Mouse (Mus musculus) heart, embryonic 13.5 days (tissue): ENCODE data around the gene Mgll. TPM values are rescaled to one million over a fixed set of nuclear protein-coding genes. Genes with fewer than 3 reads are reported as not detected.

Experiments used
- ATAC-seq: fragments of 200-750 bp; cut with Nextera tagmentation; 2 replicates; pipeline ENCODE4 v1.8.0; 2017; ENCODE audit warnings: moderate TSS enrichment; ENCODE audit not compliant: insufficient number of reproducible peaks, low FRiP score, low TSS enrichment; ENCODE audit errors: extremely low read depth
- H3K27ac ChIP-seq: fragments of 300-500 bp; sonication (generic); replicated peaks from 2 replicates; pipeline ENCODE4 v1.5.1; 2015; ENCODE audit warnings: moderate library complexity, mild to moderate bottlenecking, inconsistent platforms
- H3K27me3 ChIP-seq: fragments of 300-500 bp; sonication (generic); replicated peaks from 2 replicates; pipeline ENCODE4 v1.6.1; 2015; ENCODE audit warnings: mild to moderate bottlenecking, inconsistent platforms
- H3K36me3 ChIP-seq: fragments of 300-500 bp; sonication (generic); 2 replicates; pipeline ENCODE4 v1.6.1; 2015; ENCODE audit warnings: mild to moderate bottlenecking, inconsistent platforms
- H3K4me1 ChIP-seq: fragments of 300-500 bp; sonication (generic); 2 replicates; pipeline ENCODE4 v1.6.1; 2015; ENCODE audit warnings: inconsistent platforms
- H3K4me2 ChIP-seq: fragments of 300-500 bp; sonication (generic); 2 replicates; pipeline ENCODE4 v1.6.1; 2015; ENCODE audit warnings: inconsistent platforms, mild to moderate bottlenecking, moderate library complexity
- H3K4me3 ChIP-seq: fragments of 300-500 bp; sonication (generic); 2 replicates; pipeline ENCODE4 v1.5.1; 2015; ENCODE audit warnings: moderate library complexity, mild to moderate bottlenecking, inconsistent platforms
- H3K9ac ChIP-seq: fragments of 300-500 bp; sonication (generic); 2 replicates; pipeline ENCODE4 v1.6.1; 2015; ENCODE audit warnings: inconsistent platforms, mild to moderate bottlenecking, moderate library complexity
- H3K9me3 ChIP-seq: fragments of 300-500 bp; sonication (generic); 2 replicates; pipeline ENCODE4 v1.6.1; 2016; ENCODE audit warnings: inconsistent platforms
- WGBS: fragments of 180-500 bp; shearing (Covaris S2); methylation state at CpG from one replicate; pipeline ENCODE4 v1.1.7; 2015; ENCODE audit warnings: mixed read lengths; 5-methylcytosine and 5-hydroxymethylcytosine counted together
- polyA plus RNA-seq: library from polyadenylated mRNA; unstranded; fragments of >200 nt; fragmentation: Nextera tagmentation; extraction: Ambion mirVana; gene quantifications from 2 replicates; pipeline ENCODE4 v1.2.1, GENCODE M21; 2015

Gene Mgll
- polyA plus RNA-seq, 1 experiment from 2014 or later, result 13.8 TPM

- no peak overlapping the region for H3K9ac ChIP-seq
- no peak overlapping the region for H3K27ac ChIP-seq
- H3K4me1 ChIP-seq, result peaks cover 25% of the 10 kb centered on the region
- no peaks in the 10 kb centered on the region for H3K9me3 ChIP-seq
- no peak overlapping the region for H3K4me2 ChIP-seq
- H3K4me3 ChIP-seq, result no peak overlapping the region
- 48% methylated on average over 3 of the region's 3 CpGs for WGBS
- peaks cover 6% of the 10 kb centered on the region; the same call in 1 of the 2 replicates for H3K27me3 ChIP-seq
- ATAC-seq, result no peak
- no peaks in the 10 kb centered on the region for H3K36me3 ChIP-seq
Measured at GRCm38 (mm10) chr6:88826088-88826487, 101.9 kb downstream of the Mgll start.

GRCm38 (mm10) chr6:88826545-88826944 is 102.3 kb downstream of the Mgll start:
- no peaks in the 10 kb centered on the region for H3K9me3 ChIP-seq
- no peak overlapping the region for H3K4me2 ChIP-seq
- peaks cover 25% of the 10 kb centered on the region for H3K4me1 ChIP-seq
- no peak overlapping the region for H3K9ac ChIP-seq
- peak; percentile 66 for ATAC-seq
- H3K27ac ChIP-seq, result no peak overlapping the region
- H3K27me3 ChIP-seq, result peaks cover 6% of the 10 kb centered on the region; the same call in 1 of the 2 replicates
- WGBS, result 33% methylated on average over 6 of the region's 6 CpGs
- no peak overlapping the region for H3K4me3 ChIP-seq
- H3K36me3 ChIP-seq, result no peaks in the 10 kb centered on the region

GRCm38 (mm10) chr6:88826965-88827364 is 102.8 kb downstream of the Mgll start:
- WGBS, result 44% methylated on average over 3 of the region's 3 CpGs

GRCm38 (mm10) chr6:88827395-88828205 is 103.4 kb downstream of the Mgll start:
- no peak overlapping the region for H3K27ac ChIP-seq

More at GRCm38 (mm10) chr6:88826965-88827364, 102.8 kb downstream of the Mgll start:
- Histone ChIP-seq H3K4me3 (no peak overlapping the region), H3K4me1 (peaks cover 22% of the 10 kb centered on the region), H3K27ac (no peak overlapping the region), H3K4me2 (no peak overlapping the region), H3K9me3 (no peaks in the 10 kb centered on the region), H3K36me3 (no peaks in the 10 kb centered on the region), H3K9ac (no peak overlapping the region), H3K27me3 (peaks cover 6% of the 10 kb centered on the region; the same call in 1 of the 2 replicates)
- ATAC-seq, result no peak

GRCm38 (mm10) chr6:88828206-88829009 is 104.2 kb downstream of the Mgll start:
- Histone ChIP-seq H3K4me2 (no peak overlapping the region), H3K36me3 (no peaks in the 10 kb centered on the region), H3K9me3 (no peaks in the 10 kb centered on the region), H3K27me3 (peaks cover 6% of the 10 kb centered on the region; the same call in 1 of the 2 replicates), H3K4me3 (no peak overlapping the region), H3K27ac (no peak overlapping the region), H3K4me1 (peaks cover 33% of the 10 kb centered on the region), H3K9ac (no peak overlapping the region)
- ATAC-seq, result no peak
- WGBS, result 64% methylated on average over 15 of the region's 15 CpGs

More at GRCm38 (mm10) chr6:88827395-88828205, 103.4 kb downstream of the Mgll start:
- H3K4me2 ChIP-seq, result no peak overlapping the region
- peaks cover 24% of the 10 kb centered on the region for H3K4me1 ChIP-seq
- H3K36me3 ChIP-seq, result no peaks in the 10 kb centered on the region
- no peak overlapping the region for H3K4me3 ChIP-seq
- H3K9me3 ChIP-seq, result no peaks in the 10 kb centered on the region
- no peak overlapping the region for H3K9ac ChIP-seq
- peaks cover 6% of the 10 kb centered on the region; the same call in 1 of the 2 replicates for H3K27me3 ChIP-seq
- 58% methylated on average over 13 of the region's 13 CpGs for WGBS
- no peak for ATAC-seq

GRCm38 (mm10) chr6:88829579-88829978 is 105.4 kb downstream of the Mgll start:
- H3K27ac ChIP-seq, result no peak overlapping the region
- no peaks in the 10 kb centered on the region for H3K9me3 ChIP-seq
- no peak overlapping the region for H3K4me2 ChIP-seq
- no peak for ATAC-seq
- H3K9ac ChIP-seq, result no peak overlapping the region
- WGBS, result 81% methylated on average over 4 of the region's 4 CpGs
- H3K4me3 ChIP-seq, result no peak overlapping the region
- H3K27me3 ChIP-seq, result peaks cover 6% of the 10 kb centered on the region; the same call in 1 of the 2 replicates
- H3K36me3 ChIP-seq, result no peaks in the 10 kb centered on the region
- peaks cover 44% of the 10 kb centered on the region for H3K4me1 ChIP-seq

- 83% methylated on average over 6 of the region's 6 CpGs for WGBS
- ATAC-seq, result no peak
Measured at GRCm38 (mm10) chr6:88830112-88830702, 106.0 kb downstream of the Mgll start.

GRCm38 (mm10) chr6:88831456-88831855 is 107.2 kb downstream of the Mgll start:
- no peak overlapping the region for H3K27ac ChIP-seq
- peaks cover 3% of the 10 kb centered on the region; the same call in 1 of the 2 replicates for H3K27me3 ChIP-seq
- peaks cover 39% of the 10 kb centered on the region for H3K4me1 ChIP-seq
- H3K4me2 ChIP-seq, result no peak overlapping the region
- no peaks in the 10 kb centered on the region for H3K9me3 ChIP-seq
- 27% methylated on average over 8 of the region's 8 CpGs for WGBS
- no peak overlapping the region for H3K4me3 ChIP-seq
- H3K9ac ChIP-seq, result no peak overlapping the region
- no peak for ATAC-seq
- peaks cover 19% of the 10 kb centered on the region for H3K36me3 ChIP-seq

More at GRCm38 (mm10) chr6:88830112-88830702, 106.0 kb downstream of the Mgll start:
- peaks cover 6% of the 10 kb centered on the region for H3K36me3 ChIP-seq
- no peaks in the 10 kb centered on the region for H3K9me3 ChIP-seq
- H3K27ac ChIP-seq, result no peak overlapping the region
- peaks cover 3% of the 10 kb centered on the region; the same call in 1 of the 2 replicates for H3K27me3 ChIP-seq
- peaks cover 45% of the 10 kb centered on the region for H3K4me1 ChIP-seq
- no peak overlapping the region for H3K4me3 ChIP-seq
- no peak overlapping the region for H3K4me2 ChIP-seq
- no peak overlapping the region for H3K9ac ChIP-seq

GRCm38 (mm10) chr6:88832663-88833062 is 108.5 kb downstream of the Mgll start:
- no peak overlapping the region for H3K4me2 ChIP-seq
- H3K9ac ChIP-seq, result no peak overlapping the region
- WGBS, result 77% methylated on average over 5 of the region's 5 CpGs
- H3K27ac ChIP-seq, result peak overlapping the region; percentile 42; the same call in 1 of the 2 replicates
- H3K36me3 ChIP-seq, result peaks cover 31% of the 10 kb centered on the region
- H3K9me3 ChIP-seq, result no peaks in the 10 kb centered on the region
- peaks cover 31% of the 10 kb centered on the region for H3K4me1 ChIP-seq
- H3K27me3 ChIP-seq, result peaks cover 3% of the 10 kb centered on the region; the same call in 1 of the 2 replicates
- no peak overlapping the region for H3K4me3 ChIP-seq
- no peak for ATAC-seq

- WGBS, result 58% methylated on average over 5 of the region's 5 CpGs
- ATAC-seq, result no peak
- peaks cover 40% of the 10 kb centered on the region for H3K36me3 ChIP-seq
- H3K27ac ChIP-seq, result peak overlapping the region; percentile 72
- peak overlapping the region; percentile 40; the same call in 1 of the 2 replicates for H3K9ac ChIP-seq
- peaks cover 31% of the 10 kb centered on the region for H3K4me1 ChIP-seq
- H3K9me3 ChIP-seq, result no peaks in the 10 kb centered on the region
- peaks cover 3% of the 10 kb centered on the region; the same call in 1 of the 2 replicates for H3K27me3 ChIP-seq
- H3K4me3 ChIP-seq, result no peak overlapping the region
- peak overlapping the region; percentile 9; the same call in 1 of the 2 replicates for H3K4me2 ChIP-seq
Measured at GRCm38 (mm10) chr6:88833340-88834140, 109.3 kb downstream of the Mgll start.
